Mouse (Mus musculus) embryonic fibroblast, embryonic 13.5 days (primary cell): ENCODE data around the gene Me3.

ENCODE experiments used
- CTCF ChIP-seq: IDR thresholded peaks from 2 replicates; pipeline ENCODE4 v1.5.1; 2011; ENCODE audit warnings: mild to moderate bottlenecking, control low read depth, low read length, moderate library complexity, borderline replicate concordance; ENCODE audit not compliant: insufficient read depth
- POLR2A ChIP-seq: IDR thresholded peaks from 2 replicates; pipeline ENCODE4 v1.6.1; 2011; ENCODE audit warnings: low read depth, mild to moderate bottlenecking, control low read depth, low read length, moderate library complexity

DNA sequence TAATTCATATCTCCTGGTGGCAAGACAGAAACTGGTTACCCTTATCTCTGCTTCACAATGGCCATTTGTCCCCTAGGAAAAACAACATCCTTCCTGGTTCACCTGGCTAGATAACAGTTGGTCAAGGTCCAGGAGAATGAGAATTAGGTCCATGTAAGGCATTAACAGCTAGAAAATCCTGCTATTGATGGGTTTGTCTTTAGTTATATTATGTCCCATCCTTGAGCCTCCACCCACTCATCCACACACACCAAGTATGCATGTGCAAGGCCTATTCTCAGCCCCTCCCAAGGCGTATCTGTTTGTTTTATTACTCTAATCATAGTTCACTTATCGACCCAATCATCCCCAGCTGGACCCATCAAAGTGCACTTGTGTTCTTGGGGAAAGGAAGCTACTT is 88.1 kb downstream of the Me3 start:
- TF ChIP-seq CTCF (no peak), POLR2A (no peak)
